Mouse (Mus musculus) common myeloid progenitor, adult 5-6 weeks (primary cell): ENCODE results near the gene Pnp. TPM values are rescaled to one million over a fixed set of nuclear protein-coding genes. Genes with fewer than 3 reads are reported as not detected.
"Not testable (repeated sequence)": the region's sequence is repeated elsewhere in the genome, so short reads cannot be mapped to it uniquely, and the experiment has no call there.

ENCODE experiments used
- ATAC-seq: replicated peaks from 2 replicates; pipeline ENCODE4 v1.8.0; 2016; ENCODE audit warnings: low read depth, mild to moderate bottlenecking, moderate TSS enrichment, inconsistent platforms; ENCODE audit not compliant: poor library complexity, severe bottlenecking
- total RNA-seq: library from RNA; stranded (forward); fragments of 200-1000, 187-1606 nt; gene quantifications from 2 replicates; pipeline ENCODE4 v1.2.3, GENCODE M21; 2017

Pnp gene
- total RNA-seq, 1 experiment from 2014 or later: 144 TPM

DNA sequence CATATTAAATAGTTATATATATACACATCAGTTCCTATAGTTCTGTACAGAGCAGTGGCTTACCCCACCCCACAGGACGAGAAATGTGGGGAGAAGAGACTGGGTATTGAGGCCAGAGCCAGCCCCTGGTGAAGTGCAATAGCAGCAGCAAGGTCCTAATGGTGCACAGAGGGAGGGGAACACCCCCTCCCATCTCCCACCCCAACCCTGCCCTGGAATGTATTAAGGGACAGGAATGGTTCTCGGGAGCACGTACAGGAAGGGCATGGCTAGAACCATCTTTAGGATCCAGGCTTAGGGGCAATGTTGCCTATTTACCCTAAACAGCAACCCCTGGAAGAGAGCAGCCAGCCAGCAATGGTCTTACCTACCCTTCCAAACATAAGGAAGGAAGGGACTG is 3.5 kb upstream of the Pnp start:
- ATAC-seq: no peak

- ATAC-seq: no peak
Measured at GRCm38 (mm10) chr14:50929951-50930350, 931 bp upstream of the Pnp start.

DNA sequence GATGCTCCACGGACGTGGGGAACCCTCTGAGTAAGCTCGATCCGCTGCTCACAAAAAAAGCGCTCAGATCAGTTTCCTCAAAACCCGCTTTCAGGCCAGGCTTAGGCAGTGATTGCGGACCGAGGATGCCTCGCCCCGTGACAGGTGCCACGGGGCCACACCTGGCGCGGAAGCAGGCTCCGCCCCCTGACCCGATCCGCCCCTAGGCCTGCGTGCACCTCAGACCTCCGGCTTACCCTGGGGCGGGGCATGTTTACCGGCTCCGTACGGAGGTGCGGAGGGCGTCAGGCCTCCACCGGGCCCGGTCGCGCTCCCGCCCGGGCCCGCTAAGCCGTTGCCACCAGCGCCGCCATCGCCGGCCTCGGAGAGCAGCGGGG is 517 bp upstream of the Pnp start:
- no peak; the same call in 1 of the 2 replicates for ATAC-seq

- no peak for ATAC-seq
Measured at GRCm38 (mm10) chr14:50931493-50932020, 675 bp downstream of the Pnp start.

- no peak for ATAC-seq
Measured at GRCm38 (mm10) chr14:50936649-50937048, 5.8 kb downstream of the Pnp start.

DNA sequence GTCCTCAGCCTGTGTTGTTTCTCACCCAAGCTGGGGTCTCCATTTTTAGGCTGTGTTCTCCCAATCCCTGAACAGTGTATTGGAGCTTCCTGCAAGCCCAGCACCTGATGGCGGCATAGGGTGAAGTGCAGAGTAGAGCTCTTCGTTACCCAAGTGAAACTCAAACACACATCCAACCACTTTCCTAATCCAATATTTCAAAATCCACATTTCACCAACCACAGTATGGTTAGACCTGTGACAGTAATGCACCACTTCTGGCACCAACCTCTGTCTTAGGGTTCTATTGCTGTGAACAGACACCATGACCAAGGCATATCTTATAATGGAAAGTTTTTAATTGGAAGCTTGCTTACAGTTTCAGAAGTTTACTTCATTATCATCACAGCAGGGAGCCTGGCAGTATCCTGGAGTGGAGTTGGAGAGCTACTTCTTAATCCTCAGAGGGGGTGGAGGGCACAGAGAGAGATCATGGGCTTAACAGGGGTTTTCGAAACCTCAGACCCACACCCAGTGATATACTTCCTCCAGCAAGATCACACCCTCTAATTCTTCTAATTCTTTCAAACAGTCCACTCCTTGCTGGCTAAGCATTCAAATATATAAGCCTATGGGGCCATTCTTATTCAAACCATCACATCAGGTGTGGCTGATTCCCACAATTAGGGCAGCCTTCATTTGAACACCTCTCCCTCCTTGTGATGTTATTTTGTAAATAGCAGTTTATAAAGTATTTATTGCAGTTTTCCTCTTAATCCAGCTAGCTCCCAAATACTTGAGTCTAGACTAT is 7.4 kb downstream of the Pnp start:
- 0 out of 2 replicates have a peak, but pooled peaks have one; percentile 22 for ATAC-seq

- peak; percentile 66 for ATAC-seq
Measured at GRCm38 (mm10) chr14:50938940-50939339, 8.1 kb downstream of the Pnp start.

DNA sequence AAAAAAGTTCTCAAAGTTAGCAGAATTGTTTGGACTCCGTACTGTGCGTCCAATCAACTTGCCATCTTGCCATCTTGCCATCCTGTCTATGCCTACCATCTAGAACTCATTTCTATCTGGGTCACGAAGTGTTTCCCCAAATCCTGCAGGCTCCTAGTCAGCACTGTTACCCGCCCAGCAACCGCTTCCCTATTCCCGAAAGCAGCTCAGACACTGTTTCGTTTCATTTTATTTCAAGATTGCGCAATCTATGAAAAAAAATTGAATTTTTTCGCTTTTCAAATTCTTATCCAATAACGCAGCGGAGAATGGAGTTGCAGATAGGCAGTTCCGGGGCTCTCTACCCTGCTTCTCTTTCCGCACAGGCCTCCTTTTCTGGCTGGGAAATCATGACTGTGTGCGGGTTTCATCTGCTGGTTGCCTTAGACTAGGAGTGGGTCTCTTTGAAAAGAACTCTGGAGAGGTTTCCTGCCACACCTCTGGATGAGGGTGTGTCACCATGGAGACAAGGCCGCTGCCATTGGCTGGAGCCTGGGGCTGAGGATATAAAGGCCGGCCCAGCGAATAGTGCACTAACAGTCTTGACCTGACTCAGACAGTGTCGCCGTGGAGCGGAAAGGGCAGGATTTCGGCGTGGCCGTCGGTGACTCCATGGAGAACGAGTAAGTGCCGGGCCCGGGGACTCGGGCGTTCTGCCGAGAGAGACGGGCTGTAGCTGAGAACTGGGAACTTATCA is 13.2 kb downstream of the Pnp start, which contains the start of gene Gm49342:
TSS of gene Gm49342 (plus strand) at position 586 of the 736 bp plus-strand sequence.
- ATAC-seq: peak; percentile 92

DNA sequence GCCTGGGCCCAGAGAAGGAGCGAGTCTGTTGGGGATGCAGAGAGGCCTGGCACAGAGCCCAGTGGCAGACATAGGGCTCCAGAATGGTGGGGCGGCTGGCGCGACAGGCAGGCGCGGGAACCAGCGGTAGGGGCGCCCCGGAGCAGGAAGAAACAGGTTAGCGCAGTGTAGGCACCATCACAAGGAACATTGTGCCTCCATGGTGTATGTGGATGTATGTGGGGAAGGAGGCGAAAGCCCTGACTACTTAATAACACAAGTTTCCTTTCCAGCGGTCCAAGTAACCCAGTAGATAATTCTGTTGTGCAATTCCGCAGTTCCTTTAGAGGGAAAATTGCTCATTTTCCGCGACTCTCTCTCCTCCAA is 13.8 kb downstream of the Pnp start:
- peak; percentile 74 for ATAC-seq

- ATAC-seq: not testable (repeated sequence)
Measured at GRCm38 (mm10) chr14:50945081-50945480, 14.2 kb downstream of the Pnp start.

DNA sequence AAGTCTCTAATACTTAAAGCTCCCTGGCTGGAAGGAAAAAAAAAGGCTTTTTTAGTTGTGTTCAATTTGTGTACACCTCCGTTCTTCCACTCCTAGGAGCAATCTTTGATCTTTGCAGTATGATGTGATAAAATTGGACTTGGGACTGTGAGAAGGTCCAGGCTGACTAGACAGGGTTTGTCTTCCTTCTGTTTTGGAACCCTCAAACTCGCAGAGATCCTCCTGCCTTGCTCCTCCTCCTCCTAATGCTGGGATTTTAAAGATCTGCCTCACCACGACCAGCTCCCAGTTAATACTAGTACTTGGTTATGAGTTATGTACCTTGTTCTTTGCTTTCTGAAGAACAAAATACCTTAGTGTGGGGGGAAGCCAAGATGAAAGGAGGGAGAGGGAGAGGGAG is 14.6 kb downstream of the Pnp start:
- ATAC-seq: not testable (repeated sequence)

DNA sequence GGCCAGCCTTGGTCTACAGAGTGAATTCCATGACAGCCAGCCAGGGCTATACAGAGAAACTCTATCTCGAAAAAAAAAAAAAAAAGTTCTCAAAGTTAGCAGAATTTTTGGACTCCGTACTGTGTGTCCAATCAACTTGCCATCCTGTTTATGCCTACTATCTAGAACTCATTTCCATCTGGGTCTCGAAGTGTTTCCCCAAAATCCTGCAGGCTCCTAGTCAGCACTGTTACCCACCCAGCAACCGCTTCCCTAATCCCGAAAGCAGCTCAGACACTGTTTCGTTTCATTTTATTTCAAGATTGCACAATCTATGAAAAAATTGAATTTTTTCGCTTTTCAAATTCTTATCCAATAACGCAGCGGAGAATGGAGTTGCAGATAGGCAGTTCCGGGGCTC is 24.6 kb downstream of the Pnp start:
- ATAC-seq: peak; percentile 8

GRCm38 (mm10) chr14:50955942-50956508 is 25.1 kb downstream of the Pnp start, which contains the start of gene Pnp2:
Gene Pnp2, plus strand, starts transcription at chr14:50955992.
- peak; percentile 78 for ATAC-seq

DNA sequence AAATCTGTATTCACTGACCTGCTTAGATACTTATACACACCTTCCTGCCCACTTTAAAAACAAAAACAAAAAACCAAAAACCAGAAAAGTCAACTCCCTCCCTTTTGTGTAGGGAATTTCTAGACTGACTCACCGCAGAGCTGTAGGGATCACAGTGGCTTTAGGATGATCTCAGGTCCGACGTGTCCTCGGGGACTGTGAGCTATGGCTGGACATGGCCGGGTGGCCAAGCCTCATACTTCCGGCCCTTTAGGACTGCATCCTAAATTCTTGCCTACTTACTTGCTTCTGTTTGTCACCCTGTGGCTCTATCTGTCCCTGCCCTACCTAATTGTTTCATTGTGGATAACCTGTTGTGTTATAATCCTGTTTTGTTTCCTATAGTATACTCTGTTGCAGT is 25.8 kb downstream of the Pnp start:
- not testable (repeated sequence) for ATAC-seq

GRCm38 (mm10) chr14:50957146-50957545 is 26.3 kb downstream of the Pnp start:
- ATAC-seq: not testable (repeated sequence)

GRCm38 (mm10) chr14:50958289-50958995 is 27.6 kb downstream of the Pnp start:
- ATAC-seq: not testable (repeated sequence)

- ATAC-seq: no peak
Measured at GRCm38 (mm10) chr14:50968216-50968980, 37.5 kb downstream of the Pnp start.

DNA sequence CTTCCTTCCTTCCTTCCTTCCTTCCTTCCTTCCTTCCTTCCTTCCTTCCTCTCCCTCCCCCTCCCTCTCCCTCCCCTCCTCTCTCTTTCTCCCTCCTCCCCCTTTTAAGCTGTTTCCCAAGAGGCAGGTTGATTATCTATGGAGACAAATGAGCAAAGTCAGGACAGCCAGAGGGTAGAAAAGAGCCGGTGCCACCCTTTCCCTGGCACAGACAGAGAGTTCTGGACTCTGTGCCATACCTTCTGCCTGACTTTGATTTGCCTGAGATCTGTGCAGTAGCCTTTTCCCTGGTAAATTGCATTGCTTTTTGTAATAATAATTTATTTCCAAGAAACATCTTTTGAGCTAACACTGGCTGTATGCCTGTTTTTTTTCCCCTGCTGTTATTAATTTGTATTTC is 38.2 kb downstream of the Pnp start:
- no peak for ATAC-seq
